Mouse (Mus musculus) activated CD4-positive, CD25-positive, alpha-beta regulatory T cell, adult 4 months (primary cell): ENCODE results near the gene Nlrc5. TPM values are rescaled to one million over a fixed set of nuclear protein-coding genes. Genes with fewer than 3 reads are reported as not detected.
"Not testable (repeated sequence)": the region's sequence is repeated elsewhere in the genome, so short reads cannot be mapped to it uniquely, and the experiment has no call there.

Source experiments
- ATAC-seq: one replicate; pipeline ENCODE4 v1.8.0; 2017
- polyA plus RNA-seq, 2 experiments: library from polyadenylated mRNA; unstranded; fragments of 100-300 nt; shearing (Covaris generic); gene quantifications; one replicate each; pipeline ENCODE4 v1.2.1; 2017

Nlrc5 gene
- polyA plus RNA-seq = 100 to 1,000 TPM; 141 to 153 TPM

- ATAC-seq = peak; percentile 93
These were observed at the start of gene Nlrc5 for GRCm38 (mm10) chr8:94433981-94434466. Nlrc5 (plus strand) TSS chr8:94434356.

DNA sequence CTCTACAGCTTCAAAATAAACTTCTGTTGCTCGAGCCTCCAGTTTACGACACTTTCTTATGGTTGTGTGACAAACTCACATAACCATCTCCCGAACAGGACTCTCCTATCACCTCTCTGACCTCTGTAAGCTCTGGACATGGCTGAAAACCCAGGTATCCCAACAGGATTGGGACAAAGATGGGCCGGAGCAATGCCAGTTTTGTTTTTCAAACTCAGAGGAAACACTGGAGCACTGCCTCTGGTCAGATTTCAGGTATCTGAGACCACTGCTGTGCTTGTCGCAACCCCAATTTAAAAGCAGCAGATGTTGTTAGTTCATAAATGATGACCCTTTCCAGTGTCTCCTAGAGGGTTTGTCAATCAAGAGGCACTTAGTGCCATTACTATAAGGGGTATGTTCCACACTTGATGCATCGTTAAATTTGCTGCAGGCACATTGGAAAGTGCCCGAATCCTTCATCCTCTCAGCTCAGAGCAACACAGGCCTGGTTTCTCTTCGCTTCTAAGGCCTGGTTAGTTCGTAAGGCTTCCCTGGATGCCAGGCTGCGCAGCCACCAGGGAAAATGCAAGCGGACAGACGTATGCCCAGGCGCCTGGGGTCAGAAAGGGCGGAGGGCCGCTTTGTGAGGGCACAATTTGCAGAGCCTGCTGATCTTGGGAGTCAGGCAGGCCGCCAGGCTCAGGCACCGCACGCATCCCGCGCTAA lies 48.5 kb upstream of the Nlrc5 start:
- peak; percentile 19 for ATAC-seq

- ATAC-seq = peak; percentile 94
These were observed 47.7 kb upstream of the Nlrc5 start, which contains the start of gene Herpud1 for GRCm38 (mm10) chr8:94386214-94387026. Herpud1 (plus strand) TSS chr8:94386438.

DNA sequence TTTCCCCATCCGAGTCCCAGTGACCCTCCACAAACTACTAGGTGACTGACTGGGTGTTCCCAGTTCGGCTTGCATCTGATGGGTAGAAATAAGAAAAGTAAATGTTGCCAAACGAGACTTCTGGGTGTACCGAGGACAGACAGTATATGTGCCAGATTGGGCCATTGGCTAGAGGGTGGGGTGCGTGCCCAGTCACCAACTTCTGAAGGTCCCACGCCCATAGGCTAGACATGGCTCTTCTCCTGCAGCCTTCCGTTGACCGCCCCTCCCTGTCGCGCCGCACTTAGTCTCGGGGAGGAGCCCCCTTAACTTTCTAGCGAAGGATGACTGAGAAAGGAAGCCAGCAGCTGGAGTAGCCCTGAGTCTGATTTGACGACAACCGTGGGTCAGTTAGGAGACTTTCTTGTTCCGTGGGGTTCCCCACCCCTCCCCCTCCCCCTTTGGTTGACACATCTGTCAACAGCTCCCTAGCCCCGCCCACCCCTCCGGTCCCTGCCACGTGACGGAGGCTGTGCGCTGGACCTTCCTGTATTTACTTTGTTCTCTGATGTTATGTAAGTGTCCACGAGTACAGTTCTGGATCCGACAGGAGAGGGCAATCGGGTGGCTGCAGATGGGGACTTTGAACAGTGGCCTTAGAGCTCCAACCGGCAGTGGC lies 47.0 kb upstream of the Nlrc5 start:
- peak; percentile 7 for ATAC-seq

DNA sequence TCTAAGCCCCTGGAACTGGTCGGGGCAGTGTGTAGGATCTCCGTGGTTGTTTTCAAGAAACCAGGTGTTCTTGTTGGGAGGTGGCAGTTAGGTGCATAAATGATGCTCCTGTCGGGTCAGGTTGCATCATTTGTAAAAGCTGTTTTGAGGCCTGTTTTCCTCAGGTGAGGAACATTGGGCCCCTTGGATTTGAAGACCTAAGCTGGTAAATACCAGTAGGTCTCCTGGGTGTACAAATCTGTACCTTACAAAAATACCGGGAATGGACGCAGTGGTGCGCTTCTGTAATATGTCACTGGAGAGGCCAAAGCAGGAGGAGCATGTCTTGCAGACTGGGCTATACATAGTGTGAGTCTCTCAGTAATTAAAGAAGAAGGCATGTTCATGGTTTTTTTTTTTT lies 46.4 kb upstream of the Nlrc5 start:
- no peak for ATAC-seq

GRCm38 (mm10) chr8:94389531-94389930 lies 44.6 kb upstream of the Nlrc5 start:
- ATAC-seq = no peak

DNA sequence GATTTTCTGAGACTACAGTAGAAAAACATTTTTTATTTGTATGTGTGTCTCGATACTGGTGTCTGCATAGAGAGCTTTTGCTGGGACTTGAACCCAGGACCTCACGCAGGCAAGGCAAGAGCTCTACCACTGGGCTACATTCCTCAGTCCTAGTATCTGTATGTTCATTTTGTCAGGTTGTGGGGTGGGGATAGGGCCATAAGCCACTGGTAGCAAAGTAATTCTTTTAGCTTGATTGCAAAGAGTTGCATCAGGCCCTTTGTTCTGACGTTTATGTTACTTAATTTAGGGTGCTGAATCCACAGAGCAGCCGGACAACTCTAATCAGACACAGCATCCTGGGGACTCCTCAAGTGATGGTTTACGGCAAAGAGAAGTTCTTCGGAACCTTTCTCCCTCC lies 43.7 kb upstream of the Nlrc5 start:
- ATAC-seq = no peak

DNA sequence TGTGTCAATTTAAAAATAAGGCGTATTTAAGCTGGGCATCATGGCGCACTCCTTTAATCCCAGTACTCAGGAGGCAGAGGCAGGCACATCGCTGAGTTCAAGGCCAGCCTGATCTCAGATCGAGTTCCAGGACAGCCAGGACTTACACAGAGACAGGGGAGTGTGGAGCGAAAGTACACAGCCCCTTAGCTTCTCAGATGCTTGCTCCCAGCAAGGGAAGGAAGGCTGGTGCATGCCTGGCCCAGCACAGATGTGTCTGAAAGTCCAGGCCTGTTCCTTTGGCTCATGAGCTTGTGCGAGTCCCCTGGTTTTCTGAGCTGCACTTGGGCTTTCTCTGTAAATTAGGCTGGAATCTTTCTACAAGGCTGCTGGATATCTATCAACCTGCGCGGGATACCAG lies 43.2 kb upstream of the Nlrc5 start:
- no peak for ATAC-seq

DNA sequence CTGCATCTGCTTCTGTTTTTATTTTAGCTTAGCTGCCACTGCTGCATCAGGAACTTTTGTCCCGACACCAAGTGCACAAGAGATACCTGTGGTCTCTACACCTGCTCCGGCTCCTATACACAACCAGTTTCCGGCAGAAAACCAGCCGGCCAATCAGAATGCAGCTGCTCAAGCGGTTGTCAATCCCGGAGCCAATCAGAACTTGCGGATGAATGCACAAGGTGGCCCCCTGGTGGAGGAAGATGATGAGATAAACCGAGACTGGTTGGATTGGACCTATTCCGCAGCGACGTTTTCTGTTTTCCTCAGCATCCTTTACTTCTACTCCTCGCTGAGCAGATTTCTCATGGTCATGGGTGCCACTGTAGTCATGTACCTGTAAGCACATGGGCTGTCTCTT lies 42.0 kb upstream of the Nlrc5 start:
- ATAC-seq = no peak

- ATAC-seq = no peak
These were observed 41.5 kb upstream of the Nlrc5 start for GRCm38 (mm10) chr8:94392648-94393047.

GRCm38 (mm10) chr8:94395851-94396540 lies 38.2 kb upstream of the Nlrc5 start:
- no peak for ATAC-seq

DNA sequence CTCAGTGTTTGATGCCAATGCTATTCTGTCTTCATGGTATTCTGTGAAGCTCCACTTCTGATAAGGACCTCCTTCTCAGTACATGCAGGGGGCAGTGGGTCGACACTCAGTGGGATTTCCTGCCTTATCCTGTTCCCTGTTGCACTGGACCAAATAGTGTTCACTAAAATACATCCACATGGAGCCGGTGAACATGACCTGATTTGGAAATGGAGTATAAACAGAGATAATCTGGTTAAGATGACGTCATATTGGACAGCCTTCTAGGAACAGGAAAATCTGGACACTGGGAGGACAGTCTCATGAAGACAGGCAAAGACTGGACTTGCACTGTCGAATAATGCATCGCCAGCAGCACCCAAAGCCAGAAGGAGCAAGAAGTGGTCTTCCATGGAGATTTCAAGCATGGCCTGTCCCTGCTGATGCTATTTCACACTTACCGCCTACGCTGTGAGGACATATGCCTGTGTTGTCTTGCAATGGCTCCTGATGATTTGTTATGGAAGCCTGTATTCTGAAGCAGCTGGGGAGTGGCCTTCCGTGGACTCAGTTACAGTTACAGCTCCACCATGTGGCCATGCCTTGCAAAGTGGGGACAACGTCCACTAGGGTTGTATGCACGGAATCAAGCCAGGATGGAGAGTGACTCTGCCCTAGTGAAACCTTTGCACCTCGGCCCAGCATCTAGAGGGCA lies 37.0 kb upstream of the Nlrc5 start:
- ATAC-seq = peak; percentile 40

DNA sequence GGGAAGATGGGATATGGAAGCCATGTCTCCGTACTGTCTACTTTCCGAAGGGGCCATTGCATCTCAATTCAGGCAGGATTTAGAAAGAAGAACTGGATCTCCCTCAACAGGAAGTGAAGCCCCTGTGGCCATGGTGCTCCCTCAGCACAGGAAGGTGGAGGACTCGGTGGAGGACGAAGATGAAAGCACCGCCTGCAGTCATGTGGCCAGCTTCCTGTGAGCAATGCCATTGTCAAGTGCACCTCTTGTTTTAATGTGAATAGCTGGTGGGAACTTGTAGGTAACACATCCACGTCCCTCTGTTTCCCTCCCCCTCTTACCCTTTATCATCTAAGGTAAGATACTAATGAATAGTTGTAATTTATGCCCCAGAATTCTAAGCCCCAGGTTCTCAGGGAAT lies 35.6 kb upstream of the Nlrc5 start:
- peak; percentile 74 for ATAC-seq

- ATAC-seq = no peak
These were observed 34.7 kb upstream of the Nlrc5 start for GRCm38 (mm10) chr8:94399361-94399953.

DNA sequence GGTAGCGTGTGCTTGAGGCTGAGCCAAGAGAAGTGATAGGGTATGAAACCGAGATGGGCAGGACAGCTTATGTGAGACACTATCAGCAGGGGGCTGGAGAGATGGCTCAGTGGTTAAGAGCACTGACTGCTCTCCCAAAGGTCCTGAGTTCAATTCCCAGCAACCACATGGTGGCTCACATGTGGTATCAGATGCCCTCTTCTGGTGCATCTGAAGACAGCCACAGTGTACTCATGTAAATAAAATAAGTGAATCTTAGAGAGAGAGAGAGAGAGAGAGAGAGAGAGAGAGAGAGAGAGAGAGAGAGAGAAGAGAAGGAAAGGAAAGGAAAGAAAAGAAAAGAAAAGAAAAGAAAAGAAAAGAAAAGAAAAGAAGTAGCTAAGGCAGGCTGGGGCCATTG lies 34.2 kb upstream of the Nlrc5 start:
- ATAC-seq = not testable (repeated sequence)

DNA sequence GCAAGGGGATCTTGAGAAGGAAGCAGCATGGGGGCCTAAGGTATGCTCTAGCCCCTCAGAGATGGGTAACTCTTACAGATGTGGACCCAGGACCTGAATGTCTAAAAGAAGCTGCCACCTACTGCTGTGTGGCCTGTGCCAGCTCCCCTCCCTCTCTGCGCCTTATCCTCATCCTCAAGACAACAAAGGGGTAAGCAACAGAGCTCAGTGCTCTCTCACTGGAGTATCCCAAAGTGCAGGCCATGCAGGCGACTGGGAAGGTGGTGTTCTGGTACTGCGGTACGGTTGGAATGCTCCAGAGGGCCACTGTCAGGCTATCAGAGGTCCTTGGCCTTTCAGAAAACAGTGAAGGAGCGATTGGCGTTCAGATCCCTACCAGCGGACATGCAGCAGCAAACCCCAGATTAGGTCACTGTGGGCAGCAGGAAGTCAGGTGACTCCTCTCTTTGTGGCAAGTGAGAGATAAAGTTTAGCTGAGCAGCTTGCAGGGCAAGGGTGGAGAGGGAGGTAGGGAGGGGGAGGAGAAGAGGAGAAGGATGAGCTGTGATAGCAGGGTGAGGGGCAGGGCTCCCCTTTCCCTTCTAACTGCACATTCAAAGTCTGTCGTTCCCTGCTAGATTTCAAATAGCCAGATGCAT lies 25.6 kb upstream of the Nlrc5 start:
- ATAC-seq = no peak

DNA sequence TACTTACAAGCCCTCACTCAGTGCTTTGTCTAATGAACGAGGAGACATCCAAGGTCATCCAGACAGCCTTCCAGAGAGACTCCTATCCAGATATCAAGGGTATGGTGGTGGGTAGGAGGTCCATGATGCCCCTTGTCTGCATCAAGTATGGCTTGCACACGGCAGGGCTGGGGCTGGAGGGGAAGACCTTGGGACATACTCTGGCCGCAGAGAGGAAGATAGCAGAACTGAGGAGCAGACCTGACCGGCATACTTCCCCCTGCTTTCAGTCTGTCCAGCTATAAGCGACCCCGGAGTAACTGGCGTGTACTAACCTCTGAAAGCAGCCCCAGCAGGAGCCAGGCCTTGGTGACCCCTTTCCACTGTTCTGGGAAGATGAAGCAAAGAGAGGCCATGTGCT lies 24.6 kb upstream of the Nlrc5 start:
- no peak for ATAC-seq

DNA sequence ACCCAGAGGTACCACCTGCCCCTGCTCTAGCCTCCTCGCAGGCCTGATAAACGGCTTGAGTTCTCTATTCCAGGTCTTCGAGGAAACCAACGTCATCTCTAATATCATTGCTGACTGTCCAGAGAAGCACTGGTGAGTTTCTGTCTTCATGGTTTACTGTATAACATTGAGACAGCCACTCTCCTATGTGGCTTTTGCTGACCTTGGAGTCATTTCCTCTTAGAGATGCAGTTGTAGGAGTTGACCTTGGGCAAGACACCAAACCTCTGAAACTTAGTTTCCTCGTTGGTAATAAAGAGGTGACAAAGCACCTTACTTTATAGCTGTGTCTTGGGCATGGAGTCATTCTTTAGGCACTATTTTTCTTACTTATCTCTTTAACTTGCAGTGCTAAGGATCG lies 21.6 kb upstream of the Nlrc5 start:
- no peak for ATAC-seq

- peak; percentile 86 for ATAC-seq
These were observed 20.6 kb upstream of the Nlrc5 start for GRCm38 (mm10) chr8:94413509-94413908.

- ATAC-seq = no peak
These were observed 18.9 kb upstream of the Nlrc5 start for GRCm38 (mm10) chr8:94415218-94415617.

- ATAC-seq = no peak
These were observed 16.1 kb upstream of the Nlrc5 start for GRCm38 (mm10) chr8:94418017-94418416.
